Mouse (Mus musculus) heart, postnatal 0 days (tissue): ENCODE results near the gene Slc46a2.

Experiments
- CTCF ChIP-seq: IDR thresholded peaks from 2 replicates; pipeline ENCODE4 v1.5.1; 2016; ENCODE audit warnings: antibody characterized with exemption, control low read depth, low read depth
- EP300 ChIP-seq: IDR thresholded peaks from 2 replicates; pipeline ENCODE4 v1.6.1; 2016; ENCODE audit warnings: antibody characterized with exemption, low read depth

- no peak for TF ChIP-seq CTCF
- TF ChIP-seq EP300 = no peak
These were observed 54.4 kb downstream of the Slc46a2 start for GRCm38 (mm10) chr4:59860431-59860830.
